Mouse (Mus musculus) WW6 (cell line): ENCODE measurements around the gene Abca13.
A peak's percentile ranks its signal among the peaks of the same experiment; 100 is the strongest.
"Not testable (repeated sequence)": the region's sequence is repeated elsewhere in the genome, so short reads cannot be mapped to it uniquely, and the experiment has no call there.

Experiments
- DNase-seq: peaks from one replicate; pipeline ENCODE4 v3.0.0-alpha.2; 2013; ENCODE audit warnings: low read depth, low spot score

The Abca13 gene

DNA sequence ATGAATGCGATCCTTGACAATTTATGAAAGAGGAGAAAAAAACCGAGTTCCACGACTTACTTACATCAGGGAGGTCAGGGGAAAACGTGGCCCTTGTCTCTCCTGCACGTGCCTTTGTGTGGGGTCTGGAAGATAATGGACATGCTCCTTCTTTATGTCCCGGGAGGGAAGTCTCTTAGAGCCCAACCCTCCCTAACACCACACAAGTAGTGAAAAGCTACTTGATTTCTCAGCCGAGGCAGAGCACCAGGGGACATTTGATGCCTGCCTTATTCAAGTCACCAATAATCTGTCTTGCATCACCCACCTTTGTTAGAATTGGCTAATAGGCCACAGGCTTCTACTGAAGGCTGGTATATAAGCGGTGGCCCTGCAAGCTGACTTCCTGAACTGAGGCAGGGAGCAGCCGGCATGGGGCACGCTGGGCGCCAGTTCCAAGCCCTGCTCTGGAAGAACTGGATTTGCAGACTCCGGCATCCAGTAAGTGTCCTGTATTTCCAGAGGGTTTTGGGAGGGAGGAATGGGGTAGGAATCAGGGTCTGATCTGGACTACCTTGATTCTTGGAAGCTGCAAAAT lies at the start of gene Abca13:
Abca13 (plus strand) TSS at position 388 of the 577 bp plus-strand sequence.
- no peak for DNase-seq

DNA sequence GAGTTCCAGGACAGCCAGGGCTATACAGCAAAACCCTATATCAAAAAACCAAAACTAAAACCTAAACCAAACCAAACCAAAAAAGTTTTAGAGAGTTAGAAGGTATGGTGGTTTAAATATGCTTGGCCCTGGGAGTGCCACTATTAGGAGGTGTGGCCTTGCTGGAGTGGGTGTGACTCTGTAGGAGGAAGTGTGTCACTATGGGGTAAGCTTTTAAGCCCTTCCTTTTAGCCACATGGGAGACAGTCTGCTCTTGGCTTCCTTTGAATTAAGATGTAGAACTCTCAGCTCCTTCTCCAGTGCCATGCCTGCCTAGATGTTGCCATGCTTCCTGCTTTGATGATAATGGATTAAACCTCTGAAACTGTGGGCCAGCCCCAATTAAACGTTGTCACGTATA lies 46.6 kb upstream of the Abca13 start:
- no peak for DNase-seq

- no peak for DNase-seq
Observed at GRCm38 (mm10) chr11:9146115-9146514, 45.6 kb upstream of the Abca13 start.

GRCm38 (mm10) chr11:9146683-9147082 lies 45.1 kb upstream of the Abca13 start:
- no peak for DNase-seq

- DNase-seq, result no peak
Observed at GRCm38 (mm10) chr11:9148206-9148605, 43.5 kb upstream of the Abca13 start.

DNA sequence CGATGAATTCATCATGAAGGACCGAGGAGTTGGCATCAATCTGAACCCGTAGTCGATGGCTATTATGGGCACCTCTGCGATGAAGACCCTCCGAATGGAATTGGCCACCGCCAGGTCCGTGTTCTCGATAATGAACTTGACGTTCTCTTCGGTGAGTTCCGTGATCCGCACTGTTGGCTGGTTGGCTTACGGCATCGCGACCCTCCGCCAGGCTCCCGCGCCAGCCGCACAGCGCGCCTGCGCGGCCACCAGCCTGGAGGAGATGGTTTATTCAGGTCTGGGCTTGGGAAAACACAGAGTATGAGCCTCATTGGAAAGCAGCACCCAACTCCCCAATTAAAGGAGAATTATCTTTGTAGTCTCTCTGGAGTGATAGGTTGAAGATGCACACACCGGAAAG lies 41.3 kb upstream of the Abca13 start:
- DNase-seq, result not testable (repeated sequence)

- no peak for DNase-seq
Observed at GRCm38 (mm10) chr11:9159953-9160352, 31.8 kb upstream of the Abca13 start.

DNA sequence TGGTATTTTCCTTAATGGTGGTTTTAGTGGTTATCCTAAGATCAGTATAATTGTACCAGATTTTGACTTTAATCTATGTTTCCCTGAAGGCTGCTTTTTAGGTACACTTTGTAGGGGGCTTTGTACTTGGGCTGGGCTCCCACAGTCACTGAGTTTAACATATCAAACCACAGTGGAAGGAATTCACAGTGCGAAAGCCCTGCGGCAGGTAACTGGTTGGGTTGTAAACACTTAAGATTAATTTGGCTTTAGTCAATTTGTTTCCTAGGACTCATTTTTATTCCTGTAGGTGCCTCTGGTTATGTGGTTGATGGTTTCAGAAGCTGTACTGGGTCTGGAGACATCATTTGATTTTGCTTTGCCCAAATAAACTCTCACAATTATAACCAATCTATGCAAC lies 24.4 kb upstream of the Abca13 start:
- no peak for DNase-seq

GRCm38 (mm10) chr11:9181477-9181876 lies 10.3 kb upstream of the Abca13 start:
- no peak for DNase-seq

DNA sequence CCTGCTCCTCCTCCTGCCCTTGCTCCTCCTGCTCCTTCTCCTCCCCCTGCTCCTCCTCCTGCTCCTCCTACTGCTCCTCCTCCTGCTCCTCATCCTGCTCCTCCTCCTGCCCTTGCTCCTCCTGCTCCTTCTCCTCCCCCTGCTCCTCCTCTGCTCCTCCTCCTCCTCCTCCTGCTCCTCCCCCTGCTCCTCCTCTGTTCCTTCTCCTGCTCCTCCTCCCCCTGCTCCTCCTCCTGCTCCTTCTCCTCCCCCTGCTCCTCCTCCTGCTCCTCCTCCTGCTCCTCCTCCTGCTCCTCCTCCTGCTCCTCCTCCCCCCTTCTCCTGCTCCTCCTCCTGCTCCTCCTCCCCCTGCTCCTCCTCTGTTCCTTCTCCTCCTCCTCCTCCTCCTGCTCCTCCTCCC lies 2.3 kb upstream of the Abca13 start:
- DNase-seq, result not testable (repeated sequence)

GRCm38 (mm10) chr11:9190772-9191554 lies 779 bp upstream of the Abca13 start:
- DNase-seq, result no peak

- no peak for DNase-seq
Observed at GRCm38 (mm10) chr11:9194861-9195260, 3.1 kb downstream of the Abca13 start.

DNA sequence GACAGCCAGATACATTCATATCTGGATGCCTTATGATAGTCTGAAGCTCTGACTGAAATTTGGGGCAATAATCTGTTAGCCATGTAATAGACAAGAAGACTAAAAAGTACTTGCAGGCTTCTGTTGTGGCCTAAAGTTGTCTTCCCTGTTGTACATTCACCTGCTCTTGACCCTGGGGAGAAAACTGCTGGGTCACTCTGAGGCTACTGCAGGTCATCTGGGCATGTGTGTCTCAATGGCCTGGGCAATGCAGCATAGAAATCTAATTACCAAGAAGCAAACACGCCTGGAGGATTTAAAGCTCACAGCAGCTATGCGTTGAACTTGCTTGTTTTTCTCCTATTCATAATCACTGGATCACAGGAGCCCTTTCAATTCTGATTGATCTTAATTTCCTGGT lies 8.1 kb downstream of the Abca13 start:
- no peak for DNase-seq

- no peak for DNase-seq
Observed at GRCm38 (mm10) chr11:9210707-9211106, 19.0 kb downstream of the Abca13 start.

GRCm38 (mm10) chr11:9213580-9213979 lies 21.8 kb downstream of the Abca13 start:
- no peak for DNase-seq

GRCm38 (mm10) chr11:9216252-9216651 lies 24.5 kb downstream of the Abca13 start:
- no peak for DNase-seq

DNA sequence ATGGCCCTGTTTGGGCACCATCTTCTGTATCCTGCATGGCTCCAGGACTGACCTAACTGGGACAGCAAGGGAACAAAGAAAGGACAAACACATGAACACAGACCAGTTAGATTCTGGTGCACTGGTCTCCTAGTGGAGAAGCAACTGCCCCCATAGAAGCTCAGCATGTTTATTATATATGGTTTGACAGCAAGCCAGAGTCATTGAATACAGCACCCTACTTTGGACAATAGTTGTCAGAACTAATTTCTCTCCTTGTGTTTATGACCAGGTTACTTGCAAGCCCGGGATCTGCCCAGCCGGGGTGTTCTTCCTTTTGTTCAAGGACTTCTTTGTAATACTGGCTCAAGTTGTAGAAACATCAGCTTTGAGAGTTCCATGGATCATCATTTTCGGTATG lies 28.8 kb downstream of the Abca13 start:
- no peak for DNase-seq

GRCm38 (mm10) chr11:9221646-9222045 lies 29.9 kb downstream of the Abca13 start:
- no peak for DNase-seq

DNA sequence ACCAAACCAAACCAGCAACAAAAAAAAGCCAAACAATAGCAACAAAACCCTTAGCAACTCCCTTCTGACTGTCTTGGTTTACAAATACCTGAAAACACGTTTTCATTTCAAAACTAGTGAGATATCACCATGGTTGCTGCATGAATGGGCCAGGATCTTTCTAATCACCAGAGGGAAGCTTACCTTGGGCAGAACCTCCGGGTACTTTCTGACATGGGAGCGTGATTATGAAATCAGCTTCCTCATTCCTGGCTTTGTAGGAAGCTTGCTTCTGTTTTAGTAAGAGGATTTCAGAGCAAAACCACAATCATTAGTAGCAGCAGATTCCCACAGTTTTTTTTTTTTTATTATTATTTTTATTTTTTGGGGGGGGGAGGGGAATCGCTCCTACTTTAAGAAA lies 34.7 kb downstream of the Abca13 start:
- no peak for DNase-seq

DNA sequence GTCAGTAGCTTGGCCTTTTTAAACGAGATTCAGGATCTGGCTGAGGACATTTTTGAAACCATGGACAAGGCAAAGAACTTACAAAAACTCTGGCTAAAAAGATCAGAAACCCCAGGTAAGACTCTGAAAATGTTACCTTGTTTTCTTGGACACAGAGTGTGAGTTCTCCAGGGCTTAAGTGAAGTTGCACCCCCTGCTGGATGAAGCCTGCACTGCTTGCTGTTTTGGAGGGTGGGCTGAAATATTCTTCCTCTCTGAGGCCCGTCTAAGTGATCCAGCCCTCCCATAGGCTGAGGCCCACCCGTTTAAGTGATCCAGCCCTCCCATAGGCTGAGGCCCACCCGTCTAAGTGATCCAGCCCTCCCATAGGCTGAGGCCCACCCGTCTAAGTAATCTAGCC lies 57.9 kb downstream of the Abca13 start:
- peak; percentile 57 for DNase-seq

DNA sequence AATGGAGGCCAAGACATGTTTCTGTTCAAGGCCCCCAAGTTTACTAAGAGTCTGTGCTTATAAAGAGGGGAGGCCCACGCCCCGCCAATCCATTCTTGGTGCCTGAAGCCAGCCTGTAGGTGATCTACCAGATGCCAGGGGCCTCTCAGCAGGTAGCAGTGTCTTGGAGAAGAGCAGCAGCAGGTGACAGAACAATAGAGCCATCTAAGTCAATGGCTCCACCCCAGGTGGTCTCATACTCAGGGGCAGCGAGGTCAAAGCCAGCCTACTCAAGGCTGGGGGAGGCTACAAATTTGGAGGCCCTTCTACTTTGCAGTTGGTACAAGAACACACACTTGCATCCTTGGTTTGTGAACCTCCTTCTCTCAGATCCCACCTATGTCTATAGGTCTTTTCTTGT lies 71.3 kb downstream of the Abca13 start:
- peak; percentile 34 for DNase-seq

- no peak for DNase-seq
Observed at GRCm38 (mm10) chr11:9269090-9269489, 77.3 kb downstream of the Abca13 start.

GRCm38 (mm10) chr11:9285204-9285603 lies 93.5 kb downstream of the Abca13 start:
- DNase-seq, result no peak
